In genomic region chr15:97248296-97248695, GRCm38 (mm10) we compare ENCODE assay signal across 8 mouse cellular contexts. TPM values are rescaled to one million over a fixed set of nuclear protein-coding genes. Genes with fewer than 3 reads are reported as not detected.
A peak's percentile ranks its signal among the peaks of the same experiment; 100 is the strongest.
DNase-seq lines count a peak whose midpoint lies in the region; ATAC-seq and TF ChIP-seq lines count a peak whose summit lies in the region.

No protein-coding gene starts in this region.

- in situ Hi-C loops in Patski (cut with MboI; ENCODE audit: low pct_unique_long_range_greater_than_20kb): no loop called here

- no peak for TF ChIP-seq CTCF in C2C12 (IDR thresholded peaks at IDR 0.05; ENCODE audit: control insufficient read depth, insufficient read depth, insufficient read length)
- TF ChIP-seq CTCF in Patski (IDR thresholded peaks at IDR 0.05): no peak

- peak; percentile 29 for ATAC-seq in Patski
- no peak for ATAC-seq in heart, embryonic 11.5 days (replicated peaks; ENCODE audit: insufficient number of reproducible peaks, low FRiP score, low TSS enrichment)

- H3K79me2 ChIP-seq in C2C12 (ENCODE audit: control insufficient read depth, insufficient read depth): no peaks in the 10 kb centered on the region

- peak overlapping the region; percentile 38 for H3K4me3 ChIP-seq in C2C12 (ENCODE audit: insufficient read depth, poor library complexity, severe bottlenecking)
- H3K4me3 ChIP-seq in heart, embryonic 11.5 days (ENCODE audit: low read depth, low read length): peak overlapping the region; percentile 83
- H3K4me3 ChIP-seq in midbrain, embryonic 10.5 days: peak overlapping the region; percentile 82

- H3K36me3 ChIP-seq in C2C12 (ENCODE audit: control insufficient read depth, insufficient read depth): no peaks in the 10 kb centered on the region
- no peaks in the 10 kb centered on the region for H3K36me3 ChIP-seq in heart, embryonic 11.5 days (ENCODE audit: control insufficient read depth, insufficient read depth, low read length)
- no peaks in the 10 kb centered on the region for H3K36me3 ChIP-seq in midbrain, embryonic 10.5 days

- WGBS in heart, embryonic 11.5 days (ENCODE audit: insufficient replicate concordance): 39% methylated on average over 8 of the region's 8 CpGs
- 54% methylated on average over 8 of the region's 8 CpGs for WGBS in midbrain, embryonic 10.5 days

- 0 out of 2 replicates have a peak, but pooled peaks cover 6% of the 10 kb centered on the region for H3K4me1 ChIP-seq in heart, embryonic 11.5 days (ENCODE audit: control insufficient read depth, insufficient read depth, low read length)
- H3K4me1 ChIP-seq in midbrain, embryonic 10.5 days: peaks cover 24% of the 10 kb centered on the region

- H3K9ac ChIP-seq in heart, embryonic 11.5 days (ENCODE audit: low read depth, low read length): peak overlapping the region; percentile 90

- H3ac ChIP-seq in C2C12 (ENCODE audit: control insufficient read depth, insufficient read length, low read depth): no peak overlapping the region

- CTCF ChIA-PET in Patski (lab: Charles Lee): interaction anchor here (1.0 to 1.6 kb wide), 3 partner anchors 9 to 416 kb away, joined by 3 to 4 read pairs (median 4); no protein-coding TSS in a partner anchor

- H3K4me2 ChIP-seq in heart, embryonic 11.5 days: peak overlapping the region; percentile 94

- no peak overlapping the region for H3K27ac ChIP-seq in heart, embryonic 11.5 days (ENCODE audit: low read depth, low read length)
- peak overlapping the region; percentile 93; the same call in 1 of the 2 replicates for H3K27ac ChIP-seq in midbrain, embryonic 10.5 days (replicated peaks)

- H3K9me3 ChIP-seq in heart, embryonic 11.5 days (replicated peaks; ENCODE audit: control insufficient read depth, low read length): no peaks in the 10 kb centered on the region
- no peaks in the 10 kb centered on the region for H3K9me3 ChIP-seq in midbrain, embryonic 10.5 days (replicated peaks)

- no peak for DNase-seq in Patski (ENCODE audit: low read depth, low spot score)
- peak; percentile 40 for DNase-seq in kidney, postnatal 14 days
- DNase-seq in midbrain, embryonic 10.5 days (ENCODE audit: low spot score): no peak
- DNase-seq in ovary, postnatal 14 days (ENCODE audit: low spot score): no peak
- no peak for DNase-seq in right cerebral cortex, postnatal 4 days
- no peak for DNase-seq in embryo, embryonic 9.5 days (ENCODE audit: extremely low spot score)

- H3K27me3 ChIP-seq in C2C12 (ENCODE audit: control insufficient read depth, insufficient read depth, insufficient read length) (peaks cover 8% of the 10 kb centered on the region), Patski (no peaks in the 10 kb centered on the region)
- peaks cover 15% of the 10 kb centered on the region for H3K27me3 ChIP-seq in heart, embryonic 11.5 days (ENCODE audit: control insufficient read depth, insufficient read depth, low read length)
- peaks cover 22% of the 10 kb centered on the region for H3K27me3 ChIP-seq in midbrain, embryonic 10.5 days (ENCODE audit: low read depth, poor library complexity, severe bottlenecking)

- peaks cover 2% of the 10 kb centered on the region for H3K79me3 ChIP-seq in C2C12 (ENCODE audit: low read depth)

- POLR2A ChIA-PET in Patski (lab: Charles Lee): interaction anchor here (0.6 kb wide), 3 partner anchors 51 to 408 kb away, joined by 3 to 6 read pairs (median 3); no protein-coding TSS in a partner anchor

TF ChIP-seq in C2C12, 6 proteins besides CTCF, POLR2A, EP300 and RAD21:
- TF ChIP-seq MYOG (IDR thresholded peaks at IDR 0.05; ENCODE audit: control insufficient read depth, extremely low read depth, insufficient read length) (no peak), USF1 (IDR thresholded peaks at IDR 0.05; ENCODE audit: low read depth) (no peak), FOSL1 (IDR thresholded peaks at IDR 0.05; ENCODE audit: insufficient read depth, low read length, poor library complexity, severe bottlenecking) (no peak), MYOD1 (IDR thresholded peaks at IDR 0.05; ENCODE audit: control insufficient read depth, insufficient read length, low read depth) (no peak), CEBPB (IDR thresholded peaks at IDR 0.05; ENCODE audit: low read depth) (no peak), MAX (IDR thresholded peaks at IDR 0.05) (no peak)
TF ChIP-seq in C2C12: peak in this region for 0.

RNA-seq across cellular contexts. Expression of gene Amigo2, which starts 1.2 kb away (rescaled TPM):
- polyA plus RNA-seq in C2C12 (2012; fragmentation: generic; extraction: Trizol): 0.71 TPM
- 4.5 TPM for polyA plus RNA-seq in Patski (2021)
- 3.3 and 3.4 TPM in 2 replicates for polyA plus RNA-seq in heart, embryonic 11.5 days (2014; fragmentation: Nextera tagmentation; extraction: Ambion mirVana)
- 4.3 and 4.4 TPM in 2 replicates for polyA plus RNA-seq in midbrain, embryonic 10.5 days (2016; fragmentation: Nextera tagmentation; extraction: Ambion mirVana)

RNA-seq across cellular contexts. Expression of gene Pced1b, which starts 1.4 kb away (rescaled TPM):
- 0.32 TPM for polyA plus RNA-seq in C2C12 (2012; fragmentation: generic; extraction: Trizol)
- 10.7 TPM for polyA plus RNA-seq in Patski (2021)
- polyA plus RNA-seq in heart, embryonic 11.5 days (2014; fragmentation: Nextera tagmentation; extraction: Ambion mirVana): 2.8 and 3.4 TPM in 2 replicates
- polyA plus RNA-seq in midbrain, embryonic 10.5 days (2016; fragmentation: Nextera tagmentation; extraction: Ambion mirVana): 4.6 and 4.9 TPM in 2 replicates
